ENCODE assay signal across 19 mouse cellular contexts in the genomic region with DNA sequence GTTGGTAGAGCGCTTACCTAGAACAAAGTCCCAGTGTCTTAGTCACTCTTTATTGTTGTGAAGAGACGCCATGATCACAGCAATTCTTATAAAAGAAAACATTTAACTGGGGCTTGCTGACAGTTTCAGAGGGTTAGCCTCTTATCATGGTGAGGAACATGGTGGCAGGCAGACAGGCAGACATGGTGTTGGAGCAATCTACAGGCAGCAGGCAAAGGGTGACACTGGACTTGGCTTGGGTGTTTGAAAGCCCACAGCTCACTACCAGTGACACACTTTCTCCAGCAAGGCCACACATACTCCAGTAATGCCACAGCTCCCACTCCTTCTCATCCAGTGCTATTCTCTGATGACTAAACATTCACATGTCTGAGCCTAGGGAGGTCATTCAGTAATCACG.
"Had no signal": no experiment of that assay in that cellular context is flagged by ENCODE, and none has a peak within 500 bp of the region (broad histone marks: within the 10 kb centered on the region; RNA-seq: fewer than 3 reads in every experiment).

No protein-coding gene starts in this region.

- H3K4me3 ChIP-seq: layer of hippocampus, adult 2 months; limb, embryonic 10.5 days; limb, embryonic 13.5 days; liver, embryonic 12.5 days; liver, embryonic 15.5 days; lung, embryonic 15.5 days had no signal

- DNase-seq: kidney, adult 9 months; kidney, postnatal 14 days; kidney, postnatal 4 days; layer of hippocampus, adult 9-11 months; liver; lung, adult 18-20 months; lung, postnatal 10 days; lung, postnatal 36 days; midbrain, embryonic 14.5 days; thymus, adult 2 months; thymus, postnatal 14 days; thymus, postnatal 4 days had no signal

- H3K36me3 ChIP-seq: limb, embryonic 10.5 days; limb, embryonic 13.5 days; liver, embryonic 12.5 days; liver, embryonic 15.5 days; lung, embryonic 15.5 days had no signal

- H3K27ac ChIP-seq: layer of hippocampus, adult 2 months; limb, embryonic 10.5 days; limb, embryonic 13.5 days; liver, embryonic 12.5 days; liver, embryonic 15.5 days; lung, embryonic 15.5 days had no signal

- H3K27me3 ChIP-seq: limb, embryonic 13.5 days; liver, embryonic 12.5 days; liver, embryonic 15.5 days; lung, embryonic 15.5 days had no signal

- H3K4me2 ChIP-seq: limb, embryonic 13.5 days; liver, embryonic 12.5 days; liver, embryonic 15.5 days; lung, embryonic 15.5 days; midbrain, embryonic 11.5 days had no signal

- H3K9me3 ChIP-seq: liver, embryonic 12.5 days; liver, embryonic 15.5 days; lung, embryonic 15.5 days had no signal

- H3K9ac ChIP-seq: limb, embryonic 13.5 days; liver, embryonic 12.5 days; liver, embryonic 15.5 days; lung, embryonic 15.5 days had no signal

- ATAC-seq: liver, embryonic 12.5 days had no signal
